Mouse (Mus musculus) kidney, embryonic 15.5 days (tissue): ENCODE results near the gene Nme3. TPM values are rescaled to one million over a fixed set of nuclear protein-coding genes. Genes with fewer than 3 reads are reported as not detected.
"Not testable (repeated sequence)": the region's sequence is repeated elsewhere in the genome, so short reads cannot be mapped to it uniquely, and the experiment has no call there.

Source experiments
- ATAC-seq: fragments of 200-750 bp; cut with Nextera tagmentation; replicated peaks from 2 replicates; pipeline ENCODE4 v1.8.0; 2017; ENCODE audit warnings: moderate TSS enrichment; ENCODE audit not compliant: low FRiP score
- H3K27ac ChIP-seq: fragments of 300-500 bp; sonication (generic); 2 replicates; pipeline ENCODE4 v1.5.1; 2015; ENCODE audit warnings: mild to moderate bottlenecking, inconsistent platforms
- H3K27me3 ChIP-seq: fragments of 300-500 bp; sonication (generic); 2 replicates; pipeline ENCODE4 v1.6.1; 2015; ENCODE audit warnings: inconsistent platforms
- H3K36me3 ChIP-seq: fragments of 300-500 bp; sonication (generic); 2 replicates; pipeline ENCODE4 v1.6.1; 2015; ENCODE audit warnings: inconsistent platforms
- H3K4me1 ChIP-seq: fragments of 300-500 bp; sonication (generic); 2 replicates; pipeline ENCODE4 v1.6.1; 2015; ENCODE audit warnings: inconsistent platforms
- H3K4me2 ChIP-seq: fragments of 300-500 bp; sonication (generic); 2 replicates; pipeline ENCODE4 v1.6.1; 2015; ENCODE audit warnings: moderate library complexity, mild to moderate bottlenecking, inconsistent platforms
- H3K4me3 ChIP-seq: fragments of 300-500 bp; sonication (generic); replicated peaks from 2 replicates; pipeline ENCODE4 v1.5.1; 2015; ENCODE audit warnings: mild to moderate bottlenecking, inconsistent platforms
- H3K9ac ChIP-seq: fragments of 300-500 bp; sonication (generic); 2 replicates; pipeline ENCODE4 v1.6.1; 2015; ENCODE audit warnings: mild to moderate bottlenecking, inconsistent platforms
- H3K9me3 ChIP-seq: fragments of 300-500 bp; sonication (generic); replicated peaks from 2 replicates; pipeline ENCODE4 v1.6.1; 2016; ENCODE audit warnings: inconsistent platforms
- WGBS: fragments of 180-500 bp; shearing (Covaris S2); methylation state at CpG from one replicate; pipeline ENCODE4 v1.1.7; 2015; ENCODE audit warnings: mixed read lengths; 5-methylcytosine and 5-hydroxymethylcytosine counted together
- polyA plus RNA-seq: library from polyadenylated mRNA; unstranded; fragments of >200 nt; fragmentation: Nextera tagmentation; extraction: Ambion mirVana; gene quantifications from 2 replicates; pipeline ENCODE4 v1.2.1, GENCODE M21; 2015

Gene Nme3
- polyA plus RNA-seq, 1 experiment from 2014 or later: 77.2 TPM

DNA sequence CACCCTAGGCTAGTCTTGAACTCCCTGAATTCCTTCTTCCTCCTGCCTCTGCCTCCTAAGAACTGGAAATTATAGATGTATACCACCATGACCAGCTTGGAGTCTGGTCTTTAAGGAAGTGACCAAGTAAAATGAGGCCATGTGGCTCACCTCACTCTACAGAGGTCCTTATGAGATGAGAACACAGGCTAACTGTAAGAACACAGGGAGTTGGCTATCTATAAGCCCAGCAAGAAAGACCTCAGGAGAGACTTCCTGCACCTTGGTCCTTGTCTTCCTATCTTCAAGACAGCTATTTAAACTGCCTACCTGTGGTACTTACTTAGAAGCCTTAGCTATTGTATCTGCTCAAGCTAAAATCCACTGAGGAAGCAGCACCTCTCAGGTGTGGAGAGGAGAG lies 17.7 kb downstream of the Nme3 start:
- no peak overlapping the region for H3K4me2 ChIP-seq
- no peak overlapping the region for H3K4me3 ChIP-seq
- no peaks in the 10 kb centered on the region for H3K27me3 ChIP-seq
- no peak overlapping the region for H3K27ac ChIP-seq
- no peak for ATAC-seq
- no peaks in the 10 kb centered on the region for H3K4me1 ChIP-seq
- no peaks in the 10 kb centered on the region for H3K9me3 ChIP-seq
- no peak overlapping the region for H3K9ac ChIP-seq
- peaks cover 99% of the 10 kb centered on the region for H3K36me3 ChIP-seq

DNA sequence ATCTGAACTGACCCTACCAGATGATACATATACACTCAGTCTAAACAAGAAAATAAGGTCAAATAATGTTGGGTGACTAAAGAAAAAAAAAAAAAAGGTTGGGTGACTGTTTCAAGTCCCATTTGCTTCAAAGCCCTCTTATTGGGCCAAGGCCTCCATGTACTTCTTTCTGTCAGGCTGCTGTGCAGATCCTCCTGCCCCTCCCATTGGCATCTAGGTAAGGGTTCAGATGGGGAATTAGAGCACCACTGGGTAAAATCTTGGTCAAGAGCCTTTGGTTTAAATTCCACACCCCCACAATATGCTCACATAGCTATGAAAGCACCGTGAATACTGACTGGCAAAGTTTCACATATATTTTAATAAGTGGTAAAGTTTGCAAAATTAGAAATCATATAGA lies 26.9 kb downstream of the Nme3 start:
- Histone ChIP-seq H3K36me3 (peaks cover 96% of the 10 kb centered on the region), H3K4me3 (no peak overlapping the region), H3K4me1 (no peaks in the 10 kb centered on the region), H3K27me3 (no peaks in the 10 kb centered on the region), H3K9ac (no peak overlapping the region), H3K27ac (no peak overlapping the region), H3K4me2 (no peak overlapping the region), H3K9me3 (no peaks in the 10 kb centered on the region)
- WGBS: 95% methylated on average over 1 of the region's 1 CpGs
- ATAC-seq: no peak

DNA sequence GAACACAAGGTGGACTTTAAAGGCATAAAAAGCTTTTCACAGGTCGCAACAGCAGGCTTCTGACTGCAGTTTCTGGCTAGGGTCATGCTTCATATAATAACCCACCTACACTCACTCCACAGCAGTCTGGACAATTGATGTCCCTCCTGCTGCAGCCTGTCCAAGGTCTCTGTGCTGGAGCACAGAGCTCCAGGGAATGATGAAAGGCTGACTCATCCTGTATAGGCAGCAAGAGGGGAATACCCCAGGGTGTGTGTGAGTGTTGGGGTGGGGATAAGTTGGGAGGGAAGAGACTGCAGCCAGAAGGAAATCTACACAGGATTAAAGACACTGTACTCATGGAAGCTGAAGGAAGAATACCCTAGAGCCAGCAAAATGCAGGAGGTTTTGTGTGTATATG lies 33.2 kb downstream of the Nme3 start:
- Histone ChIP-seq H3K4me3 (no peak overlapping the region), H3K9ac (no peak overlapping the region), H3K27me3 (no peaks in the 10 kb centered on the region), H3K27ac (no peak overlapping the region), H3K4me2 (no peak overlapping the region), H3K36me3 (peaks cover 57% of the 10 kb centered on the region), H3K9me3 (no peaks in the 10 kb centered on the region), H3K4me1 (0 out of 2 replicates have a peak, but pooled peaks cover 4% of the 10 kb centered on the region)
- no peak for ATAC-seq
- WGBS: 71% methylated on average over 1 of the region's 1 CpGs

DNA sequence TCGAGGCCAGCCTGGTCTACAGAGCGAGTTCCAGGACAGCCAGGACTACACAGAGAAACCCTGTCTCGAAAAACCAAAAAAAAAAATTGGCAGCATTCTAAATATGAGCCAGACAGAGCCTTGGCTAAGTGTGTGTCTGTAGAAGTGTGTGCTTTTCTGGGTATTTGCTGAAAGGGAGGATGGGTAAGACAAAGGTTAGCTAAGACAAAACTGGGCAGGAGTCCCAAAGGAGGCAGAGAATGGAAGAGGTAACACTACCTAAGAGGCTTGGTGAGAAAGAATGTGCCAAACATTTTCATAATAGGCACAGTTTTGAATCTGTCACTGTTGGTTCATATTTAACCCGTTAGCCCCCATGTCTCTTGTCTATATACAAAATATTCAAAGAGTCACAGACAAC lies 36.1 kb downstream of the Nme3 start:
- Histone ChIP-seq H3K36me3 (peaks cover 27% of the 10 kb centered on the region), H3K4me3 (no peak overlapping the region), H3K27me3 (no peaks in the 10 kb centered on the region), H3K9me3 (no peaks in the 10 kb centered on the region), H3K9ac (no peak overlapping the region), H3K27ac (no peak overlapping the region), H3K4me1 (peaks cover 19% of the 10 kb centered on the region), H3K4me2 (no peak overlapping the region)
- WGBS: 97% methylated on average over 4 of the region's 4 CpGs
- ATAC-seq: no peak

DNA sequence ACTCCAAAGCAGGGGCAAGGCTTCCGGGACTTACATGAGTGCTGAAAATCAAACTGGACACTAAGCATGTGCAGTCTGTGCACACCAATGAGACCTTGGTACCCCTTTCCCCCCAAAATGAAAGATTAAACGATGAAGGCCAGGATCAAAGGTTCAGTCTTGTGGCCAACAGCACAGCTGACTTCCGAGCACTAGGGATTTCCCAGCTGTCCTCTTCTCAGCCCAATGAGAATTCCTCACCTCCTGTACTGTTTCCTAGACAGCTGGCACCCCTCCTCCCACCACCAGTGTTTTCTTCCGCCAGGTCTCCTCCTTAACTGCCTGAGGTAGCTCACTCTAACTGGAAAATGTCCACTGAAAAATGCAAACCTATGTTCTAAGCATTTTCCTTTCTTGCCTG lies 36.9 kb downstream of the Nme3 start:
- WGBS: 59% methylated on average over 4 of the region's 4 CpGs
- ATAC-seq: no peak
- Histone ChIP-seq H3K4me2 (no peak overlapping the region), H3K27ac (no peak overlapping the region), H3K27me3 (no peaks in the 10 kb centered on the region), H3K4me3 (no peak overlapping the region), H3K9me3 (no peaks in the 10 kb centered on the region), H3K36me3 (peaks cover 23% of the 10 kb centered on the region), H3K9ac (no peak overlapping the region), H3K4me1 (peaks cover 19% of the 10 kb centered on the region)

DNA sequence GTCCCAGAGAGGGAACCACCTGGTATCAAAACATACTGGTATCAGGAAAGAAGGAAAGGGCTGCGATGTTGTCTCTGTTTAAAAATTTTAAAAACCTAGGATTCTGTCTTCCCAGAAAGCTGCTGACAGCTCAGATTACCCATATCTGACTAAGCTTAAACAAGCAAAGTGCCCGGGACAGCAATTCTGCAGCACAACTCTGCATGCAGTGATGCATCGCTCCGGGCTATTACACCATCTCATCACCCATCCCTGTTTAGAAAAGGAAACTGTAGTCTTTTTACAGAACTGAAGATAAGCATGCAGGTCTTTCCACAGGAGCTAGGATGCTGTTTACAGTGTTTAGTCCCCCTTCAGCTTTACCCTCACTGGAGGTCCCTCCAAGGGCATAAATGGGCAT lies 38.6 kb downstream of the Nme3 start:
- H3K27me3 ChIP-seq: no peaks in the 10 kb centered on the region
- H3K9me3 ChIP-seq: no peaks in the 10 kb centered on the region
- ATAC-seq: no peak
- no peak overlapping the region for H3K27ac ChIP-seq
- peak overlapping the region; percentile 89 for H3K9ac ChIP-seq
- H3K4me1 ChIP-seq: peaks cover 19% of the 10 kb centered on the region
- 72% methylated on average over 4 of the region's 4 CpGs for WGBS
- H3K4me2 ChIP-seq: peak overlapping the region; percentile 76
- H3K4me3 ChIP-seq: peak overlapping the region; percentile 99
- H3K36me3 ChIP-seq: peaks cover 13% of the 10 kb centered on the region

DNA sequence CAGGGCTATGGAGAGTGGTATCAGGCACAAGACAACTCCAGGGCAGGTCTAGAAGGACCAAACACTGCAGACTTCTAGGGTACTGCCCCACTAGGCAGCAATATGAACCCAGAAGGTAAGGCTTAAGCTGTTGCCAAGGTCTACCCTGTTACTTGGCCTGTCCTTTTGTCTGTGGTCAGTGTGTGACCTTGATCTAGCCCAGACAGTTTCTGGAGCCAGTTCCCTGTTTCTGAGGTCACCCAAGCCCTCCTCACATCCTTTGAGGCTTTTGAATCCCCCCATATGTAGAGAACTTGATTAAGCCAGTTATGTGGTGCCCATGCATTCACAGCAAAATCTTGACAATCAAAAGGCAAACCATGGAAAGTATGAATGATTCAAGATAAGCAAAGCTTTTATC lies 39.4 kb downstream of the Nme3 start:
- peak overlapping the region; percentile 99 for H3K4me3 ChIP-seq
- peaks cover 13% of the 10 kb centered on the region for H3K36me3 ChIP-seq
- H3K9me3 ChIP-seq: no peaks in the 10 kb centered on the region
- peaks cover 19% of the 10 kb centered on the region for H3K4me1 ChIP-seq
- ATAC-seq: no peak
- H3K4me2 ChIP-seq: peak overlapping the region; percentile 76
- H3K27me3 ChIP-seq: no peaks in the 10 kb centered on the region
- no peak overlapping the region for H3K27ac ChIP-seq
- H3K9ac ChIP-seq: peak overlapping the region; percentile 89

DNA sequence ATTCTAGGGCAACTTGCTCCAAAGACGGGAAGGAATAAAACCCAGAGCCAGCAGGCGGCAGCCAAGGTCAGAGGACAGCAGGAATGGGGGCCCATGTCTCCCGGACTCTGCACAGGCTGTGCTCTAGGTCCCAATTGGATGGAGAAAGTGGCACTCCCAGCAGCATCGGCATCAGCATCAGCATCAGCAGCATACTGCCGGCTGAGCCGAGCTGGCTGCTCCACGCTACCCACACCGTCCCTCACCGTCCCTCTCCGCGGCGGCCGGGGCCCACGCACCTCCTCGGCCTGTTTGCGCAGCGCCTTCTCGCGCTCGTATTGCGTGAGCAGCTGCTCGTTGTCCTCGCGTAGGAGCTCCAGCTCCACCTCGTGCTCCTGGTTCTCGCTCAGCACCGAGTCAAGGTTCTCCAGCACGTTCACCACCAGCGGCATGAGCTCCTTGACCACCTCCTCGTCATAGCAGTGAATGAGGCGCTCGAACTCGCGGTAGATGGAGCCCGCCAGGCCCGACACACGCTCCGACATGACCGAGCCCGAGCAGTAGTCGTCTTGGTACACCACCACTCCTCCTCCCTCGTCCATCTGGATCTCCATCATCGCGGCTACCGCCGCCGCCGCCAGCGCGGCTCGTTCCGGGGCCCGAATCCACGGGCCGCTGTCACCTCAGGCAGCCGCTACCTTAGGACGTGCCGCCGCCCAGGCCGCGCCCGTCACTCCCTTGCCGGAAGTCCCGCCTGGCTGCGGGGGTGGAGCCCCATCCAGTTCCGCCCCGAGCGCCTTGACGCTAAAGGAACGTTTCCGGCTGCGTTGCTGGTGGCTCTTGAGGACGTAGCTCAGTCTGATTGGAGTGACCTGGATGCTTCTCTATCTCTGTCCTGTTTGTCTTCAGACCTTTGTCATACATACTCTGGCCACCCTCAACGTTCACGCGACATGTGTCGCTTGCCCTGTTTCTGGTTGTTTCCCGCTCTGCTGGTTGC lies 40.2 kb downstream of the Nme3 start, which contains the start of gene Mapk8ip3:
Gene Mapk8ip3 (minus strand): TSS at position 719 of the 979 bp plus-strand sequence.
- Histone ChIP-seq H3K4me1 (peaks cover 19% of the 10 kb centered on the region), H3K9me3 (no peaks in the 10 kb centered on the region), H3K36me3 (peaks cover 12% of the 10 kb centered on the region), H3K4me2 (peak within 1 kb of the TSS; percentile 76), H3K27ac (peak within 1 kb of the TSS; percentile 89), H3K27me3 (no peaks in the 10 kb centered on the region), H3K9ac (peak within 1 kb of the TSS; percentile 89), H3K4me3 (peak within 1 kb of the TSS; percentile 99)
- WGBS: under 1% methylated on average over 78 of the region's 78 CpGs
- peak; percentile 97 for ATAC-seq

DNA sequence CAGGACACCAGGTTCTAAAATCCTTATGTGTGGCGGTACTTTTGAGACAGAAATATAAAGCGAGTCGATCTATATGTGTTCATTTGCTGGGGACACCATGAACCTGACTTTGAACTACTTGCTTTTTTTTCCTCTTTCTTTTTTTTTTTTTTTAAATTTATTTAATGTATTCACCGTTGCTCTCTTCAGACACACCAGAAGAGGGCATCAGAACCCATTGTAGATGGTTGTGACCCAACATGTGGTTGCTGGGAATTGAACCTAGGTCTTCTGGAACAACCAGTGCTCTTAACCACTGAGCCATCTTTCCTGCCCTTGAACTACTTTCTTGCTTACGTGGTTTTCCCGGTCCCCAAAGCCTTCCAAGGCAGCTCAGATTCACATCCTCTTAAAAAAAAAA lies 41.0 kb downstream of the Nme3 start:
- Histone ChIP-seq H3K4me3 (peak overlapping the region; percentile 99), H3K4me2 (peak overlapping the region; percentile 76), H3K36me3 (peaks cover 13% of the 10 kb centered on the region; the same call in 1 of the 2 replicates), H3K9ac (peak overlapping the region; percentile 89), H3K4me1 (peaks cover 19% of the 10 kb centered on the region), H3K27ac (peak overlapping the region; percentile 89), H3K9me3 (no peaks in the 10 kb centered on the region), H3K27me3 (no peaks in the 10 kb centered on the region)
- no peak for ATAC-seq
- WGBS: 41% methylated on average over 6 of the region's 6 CpGs

DNA sequence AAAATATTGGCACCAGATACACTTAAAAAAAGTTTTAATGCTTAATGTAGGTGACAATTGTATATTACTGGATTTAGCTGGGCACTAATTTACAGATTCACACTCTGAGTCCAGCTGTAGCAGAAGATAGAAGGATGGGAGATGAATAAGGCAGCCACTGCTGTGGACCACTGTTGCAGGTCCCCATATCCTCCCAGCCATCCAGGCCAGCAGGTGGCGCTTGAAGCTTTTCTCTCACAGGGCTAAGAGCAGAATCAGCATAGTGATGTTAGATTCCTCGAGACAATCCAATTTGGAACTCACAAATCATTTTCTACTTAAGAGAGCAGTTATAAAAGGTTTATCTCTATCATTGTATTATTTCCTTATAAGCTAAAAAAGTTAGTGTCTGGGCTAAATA lies 46.2 kb downstream of the Nme3 start:
- WGBS: 15% methylated on average over 2 of the region's 2 CpGs
- H3K36me3 ChIP-seq: peaks cover 59% of the 10 kb centered on the region
- H3K9ac ChIP-seq, H3K4me1 ChIP-seq, H3K27me3 ChIP-seq, H3K4me2 ChIP-seq, H3K27ac ChIP-seq, H3K9me3 ChIP-seq, H3K4me3 ChIP-seq: not testable (repeated sequence)
- ATAC-seq: 0 out of 2 replicates have a peak, but pooled peaks have one; percentile 66

DNA sequence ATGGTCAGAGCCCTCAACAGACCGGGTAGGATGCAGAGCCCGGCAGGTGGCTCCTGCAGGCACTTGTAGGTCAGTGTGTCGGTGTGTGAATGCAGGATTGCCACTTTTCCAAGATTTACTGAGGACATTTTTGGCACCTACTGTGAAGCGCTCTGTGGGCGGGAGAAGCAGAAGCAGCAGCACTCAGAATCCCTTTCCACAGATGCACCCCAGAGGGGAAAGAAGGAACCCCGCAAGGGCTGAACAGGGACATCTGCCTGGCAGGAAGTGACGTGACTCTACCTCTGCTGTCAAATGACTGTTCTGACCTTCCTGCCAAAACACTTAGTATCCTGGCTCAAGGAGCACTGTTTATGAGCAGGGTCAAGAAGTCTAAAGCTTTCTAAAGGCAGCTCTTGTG lies 46.7 kb downstream of the Nme3 start:
- Histone ChIP-seq H3K4me1 (no peaks in the 10 kb centered on the region), H3K27me3 (no peaks in the 10 kb centered on the region), H3K4me3 (no peak overlapping the region), H3K36me3 (peaks cover 64% of the 10 kb centered on the region), H3K9ac (no peak overlapping the region), H3K4me2 (no peak overlapping the region), H3K27ac (no peak overlapping the region), H3K9me3 (no peaks in the 10 kb centered on the region)
- no peak for ATAC-seq
- WGBS: 86% methylated on average over 7 of the region's 7 CpGs

DNA sequence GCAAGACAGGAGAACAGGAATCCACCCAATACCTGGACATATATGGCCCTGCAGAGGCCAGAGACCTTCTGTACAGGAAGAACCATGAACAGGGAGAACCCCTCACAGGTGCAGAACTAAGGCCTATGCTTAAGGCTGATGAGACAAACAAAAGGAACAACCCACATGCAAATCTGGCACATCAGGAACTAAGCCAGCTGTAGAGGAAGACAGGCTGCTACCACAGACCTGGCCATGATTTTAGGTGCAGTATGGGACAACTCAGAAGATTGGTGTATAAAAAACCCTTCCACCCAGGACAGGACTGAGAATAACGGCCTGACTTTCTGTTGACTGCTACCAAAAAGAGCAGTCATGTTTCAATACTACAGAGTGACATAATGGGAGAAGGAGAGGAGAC lies 47.3 kb downstream of the Nme3 start:
- not testable (repeated sequence) for H3K9ac ChIP-seq, H3K4me2 ChIP-seq, H3K27ac ChIP-seq, H3K9me3 ChIP-seq, H3K4me3 ChIP-seq, ATAC-seq, H3K4me1 ChIP-seq, H3K27me3 ChIP-seq
- 85% methylated on average over 1 of the region's 1 CpGs for WGBS
- peaks cover 70% of the 10 kb centered on the region for H3K36me3 ChIP-seq
